Mouse (Mus musculus) adrenal gland, postnatal 36 days (tissue): ENCODE results near the gene Tcf19. TPM values are rescaled to one million over a fixed set of nuclear protein-coding genes. Genes with fewer than 3 reads are reported as not detected.
"Not testable (repeated sequence)": the region's sequence is repeated elsewhere in the genome, so short reads cannot be mapped to it uniquely, and the experiment has no call there.

ENCODE experiments used
- DNase-seq, 2 experiments: peaks; one replicate each; pipeline ENCODE4 v3.0.0; 2021; ENCODE audit warnings: mixed read lengths in 1 of 2
- total RNA-seq, 2 experiments: library from RNA; stranded (reverse); gene quantifications; 2 replicates each; pipeline ENCODE4 v1.2.3; 2021

Gene Tcf19
- total RNA-seq, 2 experiments from 2014 or later, result 8.3 to 10.0 TPM

- DNase-seq, result no peak
Observed at GRCm38 (mm10) chr17:35532901-35533300, 16.3 kb upstream of the Tcf19 start, which contains the start of gene Psors1c2. Gene Psors1c2, plus strand, starts transcription at chr17:35533201.

GRCm38 (mm10) chr17:35532360-35532759, 15.7 kb upstream of the Tcf19 start:
- DNase-seq, result no peak

GRCm38 (mm10) chr17:35526644-35527043, 10.0 kb upstream of the Tcf19 start:
- DNase-seq, result no peak

GRCm38 (mm10) chr17:35524354-35524753, 7.7 kb upstream of the Tcf19 start:
- DNase-seq, result no peak

GRCm38 (mm10) chr17:35517526-35517925, 902 bp upstream of the Tcf19 start:
- DNase-seq, result peak; percentile 8 to 33

- peak; percentile 22 to 25 for DNase-seq
Observed at GRCm38 (mm10) chr17:35515911-35516640, 548 bp downstream of the Tcf19 start.

GRCm38 (mm10) chr17:35514756-35515155, 1.9 kb downstream of the Tcf19 start:
- no peak for DNase-seq

GRCm38 (mm10) chr17:35513886-35514285, 2.7 kb downstream of the Tcf19 start:
- peak; percentile 80 to 85 for DNase-seq

- DNase-seq, result no peak
Observed at GRCm38 (mm10) chr17:35512916-35513626, 3.6 kb downstream of the Tcf19 start.

- DNase-seq, result no peak
Observed at GRCm38 (mm10) chr17:35509284-35509683, 7.3 kb downstream of the Tcf19 start.

- not testable (repeated sequence) for DNase-seq
Observed at GRCm38 (mm10) chr17:35508279-35508678, 8.3 kb downstream of the Tcf19 start.

- DNase-seq, result no peak
Observed at GRCm38 (mm10) chr17:35507556-35508260, 8.9 kb downstream of the Tcf19 start.

GRCm38 (mm10) chr17:35506881-35507280, 9.7 kb downstream of the Tcf19 start:
- no peak for DNase-seq

- DNase-seq, result no peak
Observed at GRCm38 (mm10) chr17:35505776-35506175, 10.8 kb downstream of the Tcf19 start, which contains the start of gene Pou5f1. Gene Pou5f1, plus strand, starts transcription at chr17:35506018.

- no peak for DNase-seq
Observed at GRCm38 (mm10) chr17:35504628-35505481, 11.8 kb downstream of the Tcf19 start.

- no peak for DNase-seq
Observed at GRCm38 (mm10) chr17:35503849-35504248, 12.8 kb downstream of the Tcf19 start.

- no peak for DNase-seq
Observed at GRCm38 (mm10) chr17:35502762-35503161, 13.9 kb downstream of the Tcf19 start.

GRCm38 (mm10) chr17:35502226-35502625, 14.4 kb downstream of the Tcf19 start:
- no peak for DNase-seq

GRCm38 (mm10) chr17:35497124-35497523, 19.5 kb downstream of the Tcf19 start:
- DNase-seq, result no peak

- no peak for DNase-seq
Observed at GRCm38 (mm10) chr17:35490320-35490719, 26.3 kb downstream of the Tcf19 start.

- no peak for DNase-seq
Observed at GRCm38 (mm10) chr17:35488041-35488440, 28.6 kb downstream of the Tcf19 start.

GRCm38 (mm10) chr17:35486726-35487125, 29.9 kb downstream of the Tcf19 start:
- DNase-seq, result no peak
